Mouse (Mus musculus) frontal cortex, postnatal 25 days (tissue): ENCODE data around the gene Gm28051.

Experiments used
- DNase-seq, 2 experiments: peaks; one replicate each; pipeline ENCODE4 v3.0.0; 2022; ENCODE audit warnings: low spot score in 2 of 2

Gm28051 gene

DNA sequence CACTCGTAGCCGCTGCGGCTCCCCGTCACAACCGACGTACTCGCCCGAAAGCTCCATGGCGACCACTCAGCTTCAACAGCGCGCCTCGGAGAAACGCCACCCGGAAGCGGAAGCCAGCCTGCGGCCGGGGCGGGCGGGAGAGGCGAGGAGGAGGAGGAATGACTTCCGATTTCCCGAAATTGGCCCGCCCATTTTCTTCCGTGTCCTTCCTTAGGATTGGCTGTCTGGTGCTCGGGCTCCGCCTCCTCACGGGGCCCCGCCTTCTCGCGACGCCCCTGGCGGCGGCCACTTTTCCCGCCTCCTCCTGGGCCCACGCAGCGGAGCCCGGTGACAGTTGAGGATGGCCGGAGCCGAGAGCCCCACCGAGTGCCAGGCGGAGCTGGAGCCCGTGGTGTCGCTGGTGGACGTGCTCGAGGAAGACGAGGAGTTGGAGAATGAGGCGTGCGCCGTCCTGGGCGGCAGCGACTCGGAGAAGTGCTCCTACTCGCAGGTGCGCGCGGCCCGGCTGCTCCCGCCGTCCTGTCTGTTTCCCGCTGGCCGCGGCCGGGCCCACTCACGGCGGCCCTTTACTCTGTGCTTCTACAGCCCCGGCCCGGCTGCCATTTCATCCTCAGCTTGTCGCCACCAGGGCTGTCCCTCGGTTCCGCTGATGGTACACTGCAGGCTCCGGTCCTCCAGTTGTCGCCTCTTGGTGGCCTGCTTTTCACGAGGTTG lies at the start of gene Gm28051, which contains the start of the genes Gon7 and Ubr7:
Gene Gm28051 (minus strand): TSS at position 77 of the 714 bp plus-strand sequence.
Gene Gon7 (minus strand): TSS at position 115 of the 714 bp plus-strand sequence.
Gene Ubr7 (plus strand): TSS at position 279 of the 714 bp plus-strand sequence.
- peak; percentile 84 to 94 for DNase-seq

DNA sequence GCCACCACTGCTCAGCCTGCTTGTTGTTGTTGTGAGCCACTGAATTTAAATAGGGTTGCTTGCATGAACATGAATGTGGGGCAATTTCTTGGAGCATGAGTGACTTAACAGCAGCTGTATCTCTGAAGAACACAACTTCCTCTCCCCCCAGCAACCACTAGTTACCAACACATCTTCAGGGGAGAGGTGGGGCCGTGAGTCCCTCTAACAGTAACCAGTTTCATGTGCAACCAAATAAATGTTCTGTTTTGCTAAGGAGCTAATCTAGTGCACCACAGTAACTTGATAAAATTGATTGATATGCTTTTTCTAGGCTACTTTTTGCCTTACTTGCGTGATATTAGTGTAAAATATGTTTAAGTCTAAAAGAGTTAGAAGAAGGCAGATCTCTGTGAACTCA lies 42.0 kb upstream of the Gm28051 start:
- DNase-seq = no peak

DNA sequence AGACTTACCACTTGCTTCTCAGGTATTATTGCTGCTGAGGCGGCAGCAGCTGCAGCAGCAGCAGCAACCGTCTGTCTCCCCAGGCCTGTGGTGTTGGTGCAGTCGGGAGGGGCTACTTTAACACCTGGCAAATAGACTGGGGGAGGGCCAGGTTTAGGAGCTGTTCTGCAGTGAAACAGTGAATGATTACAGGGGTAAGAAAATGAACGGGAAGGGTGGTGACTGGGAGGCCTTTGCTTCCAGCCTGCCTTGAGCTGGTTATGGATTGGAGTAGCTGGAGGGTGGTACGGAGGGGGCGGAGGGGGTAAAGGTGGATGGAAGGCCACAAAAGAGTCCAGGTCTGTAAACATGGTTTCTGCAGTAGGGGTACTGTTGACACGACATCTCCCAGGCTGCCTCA lies 30.4 kb upstream of the Gm28051 start:
- no peak for DNase-seq

DNA sequence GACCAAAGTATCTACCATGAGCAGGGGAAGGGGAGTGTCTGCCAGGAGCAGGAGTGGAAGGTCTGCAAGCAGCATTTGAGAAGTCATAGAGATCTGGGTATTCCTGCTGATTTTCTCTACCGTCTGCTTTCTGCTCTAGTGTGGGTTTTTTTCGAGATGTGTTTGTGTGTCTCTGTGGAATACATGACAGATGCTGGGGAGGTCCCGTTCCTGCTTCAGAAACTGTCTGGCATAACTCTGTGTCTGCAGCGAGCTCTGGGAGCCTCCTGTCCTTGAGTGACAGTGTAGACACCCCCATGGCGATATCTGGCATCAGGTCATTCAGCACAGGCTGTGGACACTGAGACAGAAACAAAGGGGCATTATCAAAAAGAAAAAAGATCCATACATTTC lies 28.0 kb upstream of the Gm28051 start:
- no peak for DNase-seq

DNA sequence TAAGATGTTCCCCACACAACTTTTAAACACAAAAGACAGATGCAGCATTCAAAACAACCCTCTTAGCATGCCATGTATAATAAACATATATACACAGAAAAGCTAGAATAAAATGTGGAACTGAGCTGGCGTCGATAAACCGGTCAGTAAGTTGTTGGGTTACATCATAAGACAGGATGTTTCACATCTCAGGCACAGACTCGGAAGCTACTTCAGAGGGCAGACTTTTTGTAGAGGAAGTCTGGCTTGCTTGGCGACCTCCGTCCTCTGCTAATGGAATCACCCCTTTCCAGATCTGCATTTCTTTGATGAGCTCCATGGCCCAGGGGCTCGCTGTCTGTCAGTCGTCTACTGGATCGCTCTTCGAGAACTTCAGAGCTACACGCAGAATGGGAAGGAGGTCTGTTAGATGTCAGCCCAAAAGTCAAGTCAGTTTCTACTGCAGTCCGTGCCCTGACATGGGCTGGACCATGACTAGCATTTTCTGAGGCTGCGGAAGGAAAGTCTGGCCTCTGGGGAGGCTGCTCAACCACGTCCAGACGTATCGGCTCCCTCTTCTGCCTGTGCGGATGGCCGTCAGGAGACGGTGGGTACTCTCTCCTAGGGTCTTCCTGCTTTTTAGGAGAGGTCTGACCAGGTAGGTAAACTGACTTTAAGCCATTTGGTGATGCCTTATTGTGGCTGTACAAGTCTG lies 27.5 kb upstream of the Gm28051 start:
- no peak for DNase-seq

DNA sequence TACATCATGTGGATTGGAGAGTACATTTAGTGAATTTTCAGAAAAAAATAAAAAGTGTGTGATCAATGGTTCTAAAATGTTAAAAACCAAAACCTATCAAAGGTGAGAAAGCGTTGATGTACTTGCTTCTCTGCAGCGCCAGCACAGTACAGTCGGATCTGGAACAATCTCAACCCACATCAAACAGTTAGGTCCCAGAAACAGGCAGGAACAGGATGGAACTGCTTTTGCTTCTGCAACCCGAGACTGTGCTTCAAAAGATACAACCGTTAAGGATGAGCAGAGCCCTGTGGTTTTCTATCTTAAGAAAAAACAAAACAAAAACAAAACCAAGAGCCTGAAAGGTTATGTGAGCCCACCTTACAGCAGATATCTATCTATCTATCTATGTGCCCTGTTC lies 25.3 kb upstream of the Gm28051 start:
- no peak for DNase-seq

DNA sequence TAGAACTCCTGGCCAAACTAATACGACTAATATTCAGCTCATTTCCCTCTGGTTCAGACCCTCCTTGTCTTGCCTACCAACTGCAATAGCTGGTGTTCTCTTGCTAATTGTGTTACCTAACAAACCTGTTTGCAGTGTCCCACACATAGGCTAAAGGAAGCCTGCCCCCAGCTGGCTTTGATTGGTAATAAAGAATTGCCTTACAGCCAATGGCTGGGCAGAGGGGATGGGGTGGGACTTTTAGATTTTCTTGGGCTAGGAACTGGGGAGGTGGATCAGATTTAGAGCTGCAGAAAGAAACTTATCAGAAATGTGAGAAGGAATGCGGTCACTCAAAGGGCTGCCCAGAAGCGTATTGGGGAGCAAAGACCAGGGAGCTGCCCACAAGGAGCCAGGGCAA lies 21.9 kb upstream of the Gm28051 start:
- no peak for DNase-seq

DNA sequence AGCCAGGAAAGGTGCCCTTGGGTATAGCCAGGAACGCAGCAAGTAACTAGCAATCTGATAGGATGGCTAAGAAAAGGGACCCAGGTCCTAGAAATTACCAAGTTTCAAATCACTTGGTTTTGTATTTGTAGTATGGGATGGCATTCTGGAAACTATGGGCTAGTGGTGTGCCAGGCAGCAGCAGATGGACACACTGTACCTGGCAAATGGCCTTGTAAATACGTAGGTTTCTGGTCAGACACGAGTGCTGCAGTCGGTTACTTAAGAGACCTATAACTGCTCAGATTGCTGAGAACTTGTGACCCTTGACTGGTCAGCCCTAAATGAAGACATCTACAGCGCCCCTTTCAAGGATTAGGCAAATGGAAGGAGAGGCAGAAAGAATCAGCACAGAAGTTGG lies 20.6 kb upstream of the Gm28051 start:
- DNase-seq = no peak

DNA sequence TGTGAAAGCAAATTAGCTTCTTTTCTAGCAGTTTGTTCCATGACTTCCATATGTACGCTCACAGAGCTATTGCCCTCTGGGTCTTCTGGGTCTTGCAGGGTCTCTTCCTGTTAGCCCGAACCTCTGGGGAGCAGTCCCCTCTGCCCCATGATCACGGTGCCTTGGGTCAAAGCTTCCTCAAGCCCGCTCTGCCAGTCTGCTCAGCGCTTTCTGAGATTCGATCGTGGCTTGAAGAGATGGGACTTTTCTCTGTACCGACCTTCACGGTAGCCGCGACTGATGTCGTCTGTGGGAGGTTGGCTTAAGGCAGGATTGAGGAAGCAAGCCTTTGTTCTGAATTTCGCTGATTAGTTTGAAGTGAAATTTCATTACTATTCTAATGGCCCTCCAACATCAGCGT lies 18.5 kb upstream of the Gm28051 start:
- DNase-seq = no peak

DNA sequence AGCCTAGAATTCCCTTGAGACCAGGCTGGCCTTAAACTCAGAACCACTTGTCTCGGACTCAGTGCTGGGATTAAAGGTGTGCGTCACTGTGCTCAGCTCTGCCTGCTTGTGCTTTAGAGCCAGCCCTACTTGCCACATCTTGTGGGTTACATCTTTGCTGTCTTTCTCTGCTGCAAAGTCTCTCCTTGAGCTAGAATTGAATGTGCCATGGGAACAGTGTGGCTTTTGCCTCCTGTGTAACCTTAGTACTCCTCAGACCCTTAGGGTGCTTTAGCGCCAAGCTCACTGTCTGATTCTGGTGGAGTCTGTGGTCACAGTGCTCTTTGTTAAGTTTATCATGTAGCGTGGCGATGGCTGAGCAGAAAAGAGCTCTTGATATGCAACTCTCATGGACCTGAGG lies 15.1 kb upstream of the Gm28051 start:
- no peak for DNase-seq

DNA sequence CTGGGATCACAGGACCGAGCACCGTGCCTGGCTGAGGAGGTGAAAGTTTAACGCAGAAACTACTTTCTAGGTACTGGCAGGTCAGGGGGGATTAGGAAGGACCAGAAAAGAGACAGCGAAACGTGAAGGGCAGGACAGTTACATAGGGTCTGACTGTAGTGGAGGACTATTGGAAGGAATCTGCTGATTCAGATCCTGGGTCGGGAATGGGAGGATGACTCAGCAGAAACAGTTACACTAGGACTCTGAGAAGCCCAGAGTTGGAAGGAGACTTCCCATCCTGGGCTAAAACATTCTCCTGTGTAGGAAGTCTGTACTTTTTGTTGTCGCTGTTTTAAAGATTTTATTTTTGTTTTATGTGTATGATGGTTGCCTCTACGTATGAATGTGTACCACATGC lies 14.0 kb upstream of the Gm28051 start:
- DNase-seq = no peak

DNA sequence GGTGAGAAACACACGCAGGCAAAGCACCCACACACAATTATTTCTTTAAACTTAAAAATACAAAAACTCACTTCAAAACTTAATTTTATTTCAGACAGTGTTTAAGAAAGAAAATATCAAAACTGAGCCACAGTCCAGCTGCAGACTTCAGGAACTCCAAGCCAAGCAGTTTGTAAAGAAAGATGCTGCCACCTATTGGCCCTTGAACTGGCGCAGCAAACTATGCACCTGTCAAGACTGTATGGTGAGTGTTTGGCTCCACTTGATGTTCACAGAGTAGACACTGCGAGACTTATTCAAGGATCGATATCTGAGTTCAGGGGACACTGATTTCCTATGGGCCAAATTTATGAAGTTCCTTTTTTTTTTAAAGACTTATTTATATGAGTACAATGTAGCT lies 11.4 kb upstream of the Gm28051 start:
- DNase-seq = no peak

DNA sequence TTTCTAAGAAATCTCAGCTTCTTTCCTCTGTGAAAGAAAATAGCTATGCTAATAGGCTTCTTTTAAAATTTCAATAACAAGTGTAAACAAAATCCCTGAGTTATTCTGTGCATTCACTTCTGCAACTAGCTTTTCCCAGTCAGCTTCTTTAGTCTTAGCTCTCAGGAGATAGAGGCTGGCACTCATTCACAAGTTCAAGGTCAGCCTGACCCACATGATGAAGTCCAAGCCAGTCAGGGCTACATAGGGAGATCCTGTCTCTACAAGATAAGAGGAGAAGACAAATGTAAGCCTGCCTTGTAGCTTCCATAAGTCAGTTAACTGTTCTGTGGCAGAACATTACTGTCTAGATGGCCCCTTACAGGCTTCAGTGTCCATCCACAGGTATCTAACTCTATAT lies 6.1 kb upstream of the Gm28051 start:
- DNase-seq = no peak

DNA sequence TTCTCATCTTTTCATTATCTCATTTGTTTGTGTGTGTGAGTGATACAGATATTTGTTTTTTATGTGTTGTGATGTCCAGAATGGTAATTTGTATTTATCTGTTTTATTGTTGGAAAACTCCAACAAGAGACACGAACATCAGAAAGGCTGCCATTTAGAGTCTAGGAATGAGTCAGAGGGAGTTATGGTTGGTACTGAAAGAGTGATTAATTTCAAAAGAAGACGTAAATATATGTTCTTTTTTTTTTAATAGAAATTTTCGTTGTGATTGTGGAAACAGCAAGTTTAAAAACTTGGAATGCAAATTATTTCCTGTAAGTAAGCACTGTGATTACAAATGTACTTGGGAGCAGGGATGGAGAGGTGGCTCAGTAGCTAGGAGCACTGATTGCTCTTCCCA lies 4.1 kb upstream of the Gm28051 start:
- DNase-seq = no peak

DNA sequence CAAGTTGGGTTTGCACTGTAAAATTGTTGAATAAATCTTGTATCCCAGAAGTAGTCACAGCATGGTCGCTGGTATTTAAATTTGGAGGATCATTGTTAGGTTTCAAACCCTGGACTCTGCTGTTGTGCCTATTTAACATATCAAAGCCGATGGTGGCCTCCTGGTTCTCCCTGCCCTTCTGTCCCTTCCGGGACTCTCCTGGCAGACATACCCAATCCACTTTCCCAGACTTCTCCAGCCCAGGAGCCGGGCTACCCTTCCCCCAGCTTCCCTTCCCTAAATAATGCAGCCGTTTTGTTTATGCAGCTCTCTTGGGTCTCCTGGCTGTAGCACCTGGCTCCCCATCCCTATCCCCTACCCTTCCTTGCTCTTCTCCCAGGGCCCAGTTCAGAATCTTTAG lies 1.4 kb upstream of the Gm28051 start:
- no peak for DNase-seq

DNA sequence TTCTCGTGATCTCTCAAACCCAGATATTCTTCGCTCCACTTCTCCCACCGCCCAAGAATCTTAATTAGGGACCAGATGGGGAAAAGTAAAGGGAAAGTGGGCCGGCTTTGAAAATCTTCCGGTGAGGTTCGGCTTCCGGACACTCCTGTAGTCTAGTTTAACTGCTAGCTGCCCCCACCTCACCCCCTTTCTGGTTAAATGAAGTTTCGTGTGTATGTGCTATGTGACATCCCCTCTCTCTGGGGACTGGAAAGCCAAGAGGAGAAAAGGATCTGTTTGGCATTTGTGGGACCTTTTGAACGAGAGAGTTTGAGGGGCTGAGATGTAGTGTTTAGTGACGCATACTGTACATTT lies 815 bp upstream of the Gm28051 start, which contains the start of gene Gm20604:
Gene Gm20604 (minus strand): TSS at position 270 of the 354 bp plus-strand sequence.
- DNase-seq = no peak

DNA sequence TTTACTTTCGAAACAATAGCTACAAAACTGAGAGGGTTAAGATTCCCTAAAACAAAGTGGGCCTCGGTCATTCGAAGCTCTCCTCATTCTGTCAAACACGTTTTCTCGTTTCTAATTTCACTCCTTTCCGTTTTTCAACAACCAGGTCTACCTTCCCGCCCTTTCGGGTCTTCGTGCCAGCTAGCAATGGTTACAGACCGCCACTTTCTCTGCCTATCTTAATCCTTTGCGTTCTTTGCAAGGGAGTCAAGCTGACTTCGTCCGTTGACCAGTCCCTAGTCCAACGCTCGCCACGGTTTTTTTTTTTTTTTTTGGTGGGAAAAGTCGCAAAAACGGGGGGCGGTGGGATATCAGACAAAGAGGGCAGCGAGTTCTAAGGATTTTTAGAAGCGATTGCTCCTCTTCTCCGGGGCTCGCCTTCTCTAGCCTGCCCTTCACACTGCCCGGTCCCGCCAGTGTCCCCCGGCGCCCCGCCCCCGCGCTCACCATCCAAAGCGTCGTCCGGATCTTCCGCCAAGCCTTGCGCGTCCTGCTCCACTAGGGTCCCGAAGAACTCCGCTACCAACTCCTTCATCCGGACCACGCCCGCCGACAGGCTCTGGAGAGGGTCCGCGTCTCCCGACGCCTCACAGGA lies 393 bp downstream of the Gm28051 start:
- no peak for DNase-seq

DNA sequence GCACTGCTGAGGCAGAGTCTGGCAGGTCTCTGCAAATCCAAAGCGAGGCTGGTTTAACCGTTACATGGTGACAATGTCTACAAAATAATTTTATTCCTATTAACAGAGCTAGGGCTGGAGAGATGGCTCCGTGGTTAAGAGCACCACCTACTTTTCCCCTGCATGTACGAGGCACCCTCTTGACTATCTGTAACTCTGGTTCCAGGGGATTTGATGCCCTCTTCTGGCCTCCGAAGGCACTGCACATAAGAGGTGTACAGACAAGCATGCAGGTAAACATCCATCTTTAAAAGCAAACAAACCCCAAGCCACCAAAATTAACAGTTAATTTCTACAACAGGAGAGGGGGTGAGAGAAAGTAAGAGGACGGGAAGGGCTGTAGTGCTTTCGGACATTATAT lies 1.3 kb downstream of the Gm28051 start:
- no peak for DNase-seq

DNA sequence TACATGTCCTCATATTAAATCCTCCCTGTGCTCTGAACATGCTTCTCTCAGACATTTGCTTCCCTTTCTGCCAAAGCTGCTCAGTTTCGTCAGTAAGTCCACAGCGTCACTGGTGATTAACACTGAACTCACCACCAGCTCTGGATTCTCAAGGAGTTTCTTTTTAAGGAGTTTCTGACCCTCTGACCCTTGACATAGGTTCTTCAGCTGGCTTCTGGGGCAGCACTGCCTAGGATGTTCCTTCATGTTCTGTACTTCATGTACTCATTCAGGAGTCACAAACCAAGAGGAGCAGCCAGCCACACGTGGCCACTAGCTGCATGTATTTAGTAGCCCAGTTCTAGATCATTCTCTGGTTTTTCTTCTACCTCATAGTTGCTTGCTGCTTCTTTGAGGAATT lies 9.3 kb downstream of the Gm28051 start:
- no peak for DNase-seq

DNA sequence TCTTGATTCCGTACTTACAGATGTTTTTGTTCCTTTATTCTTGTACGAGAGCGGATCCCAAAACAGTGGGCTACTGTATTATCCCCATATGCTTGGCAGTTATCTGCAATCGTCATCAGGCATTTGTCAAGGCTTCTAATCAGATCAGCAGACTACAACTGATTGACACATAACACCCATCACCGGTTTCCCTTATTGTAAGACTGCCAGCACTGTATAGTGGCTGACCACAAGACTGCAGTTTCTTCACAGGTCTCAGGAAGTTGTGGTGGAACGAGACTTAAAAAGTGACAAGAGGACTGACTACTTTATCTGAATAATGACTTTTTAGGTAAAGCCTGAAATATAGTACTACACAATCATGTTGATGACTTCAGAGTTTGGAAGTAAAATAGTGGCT lies 12.7 kb downstream of the Gm28051 start:
- DNase-seq = no peak

DNA sequence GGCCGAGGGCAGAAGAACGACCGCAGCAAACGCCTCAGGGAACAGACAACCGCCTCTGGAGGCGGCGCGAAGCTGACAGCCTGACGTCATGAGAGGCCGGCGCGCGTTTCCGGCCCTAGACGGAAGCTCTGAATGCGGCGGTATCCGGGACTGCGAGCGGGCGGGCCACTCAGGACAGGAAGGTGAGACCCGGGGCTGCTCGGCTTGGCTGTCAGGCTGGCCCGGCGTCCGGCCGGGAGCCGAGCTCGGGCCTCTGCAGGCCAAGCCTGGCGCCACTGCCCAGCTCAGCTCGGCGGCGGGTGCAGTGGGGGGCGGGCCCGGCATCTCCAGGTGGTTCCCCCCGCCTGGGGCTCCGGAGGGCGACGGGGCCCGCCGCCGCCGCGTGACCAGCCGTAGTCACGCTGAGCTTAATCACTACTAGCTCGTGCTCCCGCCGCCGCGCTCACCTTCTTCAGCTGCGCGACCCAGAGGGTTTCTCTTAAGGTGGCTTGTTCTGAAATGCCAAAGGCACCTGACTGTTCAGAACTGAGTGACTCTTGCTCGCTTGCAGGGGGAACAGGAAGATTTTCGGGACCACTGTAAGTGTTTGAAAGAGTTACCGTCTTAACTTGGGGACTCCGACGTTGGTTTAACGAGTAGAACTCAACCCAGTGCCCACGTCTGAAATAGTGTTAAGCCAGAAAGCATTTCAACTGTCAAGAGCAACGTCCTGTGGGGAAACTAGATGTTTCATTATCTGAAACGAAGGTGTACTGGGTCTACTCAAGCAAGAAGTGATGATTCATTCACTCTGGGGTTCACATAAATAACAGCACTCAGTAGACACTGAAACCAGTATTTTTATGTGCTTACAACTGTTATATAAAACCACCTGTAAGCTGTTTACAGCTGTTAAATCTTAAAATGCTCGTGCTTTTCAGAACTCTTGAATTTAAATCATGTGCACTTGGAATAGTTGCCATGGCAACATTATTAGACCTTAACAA lies 13.7 kb downstream of the Gm28051 start, which contains the start of the genes Moap1 and Tmem251:
Gene Moap1 (minus strand): TSS at position 73 of the 986 bp plus-strand sequence.
Gene Tmem251 (plus strand): TSS at position 174 of the 986 bp plus-strand sequence.
- peak; percentile 75 to 83 for DNase-seq
